In the genomic region with DNA sequence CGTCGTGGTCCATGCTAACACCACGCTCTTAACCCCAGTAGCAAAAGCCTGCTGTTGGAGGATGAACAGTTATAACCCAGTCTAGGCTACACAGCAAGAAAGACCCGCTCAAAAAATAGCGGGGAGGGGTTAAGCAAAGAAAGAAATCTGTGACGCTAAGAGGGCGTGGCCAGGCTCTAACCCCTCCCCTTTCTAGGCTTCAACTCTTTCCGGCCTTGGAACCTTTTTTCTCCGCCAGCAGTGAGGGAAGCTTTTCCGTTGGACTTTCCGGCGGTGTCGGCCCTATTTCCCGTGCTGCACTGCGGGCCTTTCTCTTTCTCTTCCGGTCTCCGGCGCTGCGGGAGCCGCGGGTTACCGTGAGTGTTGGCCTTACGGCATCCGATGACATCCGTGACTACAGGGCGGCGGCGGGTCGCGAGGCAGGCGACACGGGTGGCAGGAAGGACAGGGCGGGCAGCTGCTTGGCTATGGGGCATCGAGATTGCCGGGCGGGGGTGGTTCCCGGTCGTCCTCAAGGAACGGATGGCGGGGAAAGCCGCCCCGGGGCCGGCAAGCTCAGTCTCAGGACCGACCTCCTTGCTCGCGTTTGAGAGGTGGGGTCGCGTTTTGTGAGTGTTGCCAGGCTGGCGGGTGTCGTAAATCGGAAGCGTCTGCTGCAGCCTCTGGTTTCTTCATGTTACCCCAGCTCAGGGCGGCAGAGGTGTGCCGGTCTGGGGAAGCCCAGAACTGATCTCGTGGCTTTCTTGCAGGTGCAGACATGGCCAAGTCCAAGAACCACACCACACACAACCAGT, we compare ENCODE assay signal across 8 mouse cellular contexts. TPM values are rescaled to one million over a fixed set of nuclear protein-coding genes. Genes with fewer than 3 reads are reported as not detected.
DNase-seq lines count a peak whose midpoint lies in the region; ATAC-seq lines count a peak whose summit lies in the region.

A gene (plus strand): TSS at position 234 of the 794 bp plus-strand sequence.

- peak within 1 kb of the TSS; percentile 96 for H3K27ac ChIP-seq in hindbrain, embryonic 13.5 days

- DNase-seq in NIH3T3 (ENCODE audit: low read depth) = peak; percentile 97
- peak; percentile 97 for DNase-seq in cerebellum, postnatal 10 days
- peak; percentile 91 to 93 for DNase-seq in frontal cortex, postnatal 14 days (ENCODE audit: low spot score in 2 of 2)
- DNase-seq in layer of hippocampus, postnatal 25 days (ENCODE audit: extremely low spot score in 1 of 2, low spot score in 1 of 2) = peak; percentile 88 to 93
- peak; percentile 95 for DNase-seq in lung, postnatal 25 days (ENCODE audit: low spot score)
- DNase-seq in retina, embryonic 14.5 days (ENCODE audit: low spot score) = peak; percentile 99
- peak; percentile 97 for DNase-seq in thymus, postnatal 4 days

- H3K36me3 ChIP-seq in hindbrain, embryonic 13.5 days = peaks cover 35% of the 10 kb centered on the region

- no peaks in the 10 kb centered on the region for H3K9me3 ChIP-seq in hindbrain, embryonic 13.5 days

- H3K4me3 ChIP-seq in hindbrain, embryonic 13.5 days = peak within 1 kb of the TSS; percentile 87

- ATAC-seq in hindbrain, embryonic 13.5 days (ENCODE audit: low FRiP score) = peak; percentile 91

- WGBS in hindbrain, embryonic 13.5 days = under 1% methylated on average over 55 of the region's 55 CpGs

- no peaks in the 10 kb centered on the region for H3K27me3 ChIP-seq in hindbrain, embryonic 13.5 days

- H3K9ac ChIP-seq in hindbrain, embryonic 13.5 days = peak within 1 kb of the TSS; percentile 99

- peaks cover 17% of the 10 kb centered on the region for H3K4me1 ChIP-seq in hindbrain, embryonic 13.5 days (replicated peaks)

- H3K4me2 ChIP-seq in hindbrain, embryonic 13.5 days = peak within 1 kb of the TSS; percentile 93

RNA-seq across cellular contexts. Expression of the gene that starts here (rescaled TPM):
- 704 TPM in 2 replicates for polyA plus RNA-seq in hindbrain, embryonic 13.5 days (2015; fragmentation: Nextera tagmentation; extraction: Ambion mirVana)
- 100 to 1,000 TPM; 262 to 288 TPM for total RNA-seq in layer of hippocampus, postnatal 25 days (2021)

Comparison
In these comparisons a context has a peak if more than half of its experiments do, and no peak if none do; other contexts are left out.
1. Peak in every context shown above with its lines: DNase-seq, ATAC-seq, H3K4me3 ChIP-seq and H3K27ac ChIP-seq.